Mouse (Mus musculus): Measurements from ENCODE around the gene Myo1g. TPM values are rescaled to one million over a fixed set of nuclear protein-coding genes. Genes with fewer than 3 reads are reported as not detected.
A peak's percentile ranks its signal among the peaks of the same experiment; 100 is the strongest.

Gene Myo1g
- polyA plus RNA-seq (2014; fragmentation: Nextera tagmentation; extraction: Ambion mirVana) = 0.59 and 0.77 TPM in 2 replicates

DNA sequence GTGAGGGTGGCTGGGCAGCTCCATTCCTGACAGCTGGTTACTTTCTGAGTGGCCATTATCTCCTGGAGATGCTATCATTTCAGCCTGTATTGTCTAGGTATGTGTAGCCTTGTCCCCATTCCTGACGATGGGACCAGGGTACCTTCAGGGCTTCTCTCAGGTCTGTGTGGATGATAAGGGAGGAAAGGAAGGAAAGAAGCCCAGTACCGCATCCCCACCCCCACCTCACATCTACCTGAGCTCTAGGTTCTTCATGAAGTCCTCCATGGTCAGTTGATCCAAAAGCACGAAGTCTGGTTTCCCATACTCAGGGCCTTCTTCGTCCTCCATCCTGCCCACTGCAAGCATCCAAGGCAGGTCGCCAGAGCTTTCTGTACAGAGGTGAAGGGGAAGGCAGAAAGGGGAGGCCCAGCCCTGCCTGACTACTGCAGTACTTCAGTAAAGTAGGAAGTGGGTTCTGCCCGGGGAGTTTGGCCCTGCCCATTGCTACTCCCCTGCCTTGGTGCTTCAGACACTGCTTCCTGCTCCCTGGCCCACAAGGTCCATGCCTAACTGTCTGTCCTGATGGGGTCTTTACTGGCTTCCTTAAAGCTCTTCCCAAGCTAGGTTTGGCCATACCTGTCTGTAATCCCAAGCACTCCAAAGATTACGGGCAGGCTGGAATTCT is at the start of gene Myo1g:
TSS of gene Myo1g (minus strand) at position 459 of the 667 bp plus-strand sequence.
- H3K27me3 ChIP-seq (ENCODE audit: control insufficient read depth, insufficient read depth, low read length) = no peaks in the 10 kb centered on the region
- no peak for ATAC-seq (ENCODE audit: insufficient number of reproducible peaks, insufficient read depth, low FRiP score, low read depth)
- H3K4me2 ChIP-seq (ENCODE audit: low read length) = no peak within 1 kb of the TSS
- H3K9me3 ChIP-seq (ENCODE audit: control insufficient read depth, low read length) = no peaks in the 10 kb centered on the region
- 62% methylated on average over 7 of the region's 7 CpGs for WGBS
- peaks cover 19% of the 10 kb centered on the region for H3K36me3 ChIP-seq (ENCODE audit: control insufficient read depth, insufficient read depth, low read length)
- H3K27ac ChIP-seq (replicated peaks in 1 of 2; ENCODE audit: control insufficient read depth in 1 of 2, insufficient read depth in 1 of 2, low read depth in 2 of 2, low read length in 2 of 2) = no peak within 1 kb of the TSS
- no peak within 1 kb of the TSS for H3K9ac ChIP-seq (ENCODE audit: low read length)
- H3K4me3 ChIP-seq (ENCODE audit: control insufficient read depth in 1 of 2, insufficient read depth in 1 of 2, low read depth in 1 of 2, low read length in 2 of 2) = no peak within 1 kb of the TSS
- H3K4me1 ChIP-seq (ENCODE audit: control insufficient read depth in 2 of 2, insufficient read depth in 2 of 2, low read length in 2 of 2) = no peaks in the 10 kb centered on the region

DNA sequence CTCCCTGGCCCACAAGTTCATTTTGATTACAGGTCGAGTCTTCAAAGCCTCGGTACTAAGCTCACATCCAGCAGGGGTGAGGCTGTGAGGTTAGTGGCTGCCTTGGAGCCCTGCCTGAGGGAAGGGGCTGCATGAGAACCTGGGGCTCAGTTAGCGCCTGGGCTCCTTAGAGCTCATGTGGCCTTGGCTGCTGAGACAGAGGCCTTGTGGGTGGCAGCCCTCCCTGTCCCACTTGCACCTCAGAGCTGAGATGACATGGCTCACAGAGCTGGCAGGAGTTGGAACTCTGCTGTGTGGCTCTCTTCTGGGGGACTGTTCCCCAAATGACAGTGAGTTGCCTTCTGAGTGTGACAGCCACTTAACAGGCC is 48.6 kb upstream of the Myo1g start:
- no peaks in the 10 kb centered on the region for H3K9me3 ChIP-seq (ENCODE audit: control insufficient read depth, low read length)
- no peak for ATAC-seq (ENCODE audit: insufficient number of reproducible peaks, insufficient read depth, low FRiP score, low read depth)
- no peaks in the 10 kb centered on the region for H3K27me3 ChIP-seq (ENCODE audit: control insufficient read depth, insufficient read depth, low read length)
- no peak overlapping the region for H3K9ac ChIP-seq (ENCODE audit: low read length)
- no peak overlapping the region for H3K4me2 ChIP-seq (ENCODE audit: low read length)
- WGBS = 52% methylated on average over 3 of the region's 3 CpGs
- no peak overlapping the region for H3K4me3 ChIP-seq (ENCODE audit: control insufficient read depth in 1 of 2, insufficient read depth in 1 of 2, low read depth in 1 of 2, low read length in 2 of 2)
- H3K4me1 ChIP-seq (ENCODE audit: control insufficient read depth in 2 of 2, insufficient read depth in 2 of 2, low read length in 2 of 2) = peaks cover 16 to 19% of the 10 kb centered on the region in 2 experiments
- H3K36me3 ChIP-seq (ENCODE audit: control insufficient read depth, insufficient read depth, low read length) = peaks cover 25% of the 10 kb centered on the region
- no peak overlapping the region for H3K27ac ChIP-seq (replicated peaks in 1 of 2; ENCODE audit: control insufficient read depth in 1 of 2, insufficient read depth in 1 of 2, low read depth in 2 of 2, low read length in 2 of 2)

DNA sequence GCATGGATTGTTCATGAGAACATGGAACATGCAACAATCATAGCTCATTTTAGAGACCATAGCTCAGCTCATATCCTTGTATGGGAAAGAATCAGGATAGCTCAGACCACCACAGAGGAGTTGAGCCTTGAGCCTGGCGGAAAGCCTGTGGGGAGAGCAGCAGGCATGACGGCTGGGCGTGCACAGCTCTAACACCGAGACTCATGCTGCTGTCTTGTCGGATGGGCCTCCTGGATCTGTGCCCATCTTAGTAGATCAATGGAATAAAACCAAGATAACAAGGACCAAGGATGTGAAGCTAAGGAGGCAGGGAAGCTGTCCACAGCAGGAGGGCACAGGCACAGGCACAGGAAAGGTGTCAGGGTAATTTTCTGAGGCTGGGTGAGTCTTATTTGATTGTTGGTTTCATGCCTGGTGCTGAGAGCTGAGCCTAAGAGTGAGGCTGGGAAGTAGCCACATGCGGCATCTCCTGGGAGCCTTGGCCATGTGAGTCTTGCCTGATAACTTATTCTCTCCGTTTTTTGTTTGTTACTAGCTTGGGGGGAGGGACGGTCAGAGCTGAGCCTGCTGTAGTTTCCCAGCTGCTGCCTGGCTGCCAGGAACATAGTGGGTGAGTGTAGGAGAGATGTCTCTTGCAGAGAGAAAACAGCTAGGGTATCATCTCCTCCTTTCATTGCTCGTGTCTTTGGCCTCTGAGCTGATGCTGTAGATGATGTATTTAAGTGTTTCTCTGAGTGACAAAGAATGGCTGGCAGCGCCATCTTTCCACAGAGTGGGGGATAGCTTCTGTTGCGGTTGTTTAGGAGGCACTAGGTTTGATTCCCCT is 48.0 kb upstream of the Myo1g start:
- 52% methylated on average over 11 of the region's 11 CpGs for WGBS
- H3K4me2 ChIP-seq (ENCODE audit: low read length) = no peak overlapping the region

DNA sequence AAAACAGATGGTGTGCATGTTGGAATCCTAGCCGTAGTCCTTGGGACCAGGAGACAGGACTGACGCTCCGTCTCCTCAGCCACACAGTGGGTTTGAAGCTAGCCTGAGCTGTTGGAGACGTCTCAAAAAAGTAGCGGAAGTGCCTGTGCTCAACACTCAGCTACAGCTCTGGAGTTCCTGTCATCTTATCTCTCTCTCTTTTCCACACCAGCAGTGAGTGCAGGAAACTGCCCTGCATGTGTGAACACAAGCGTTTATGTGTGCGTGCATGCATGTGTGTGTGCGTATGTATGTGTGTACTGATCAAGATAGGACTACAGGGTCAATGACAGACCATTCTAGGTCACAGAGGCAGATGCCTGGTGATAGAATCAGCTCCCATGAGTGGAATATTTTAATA is 47.2 kb upstream of the Myo1g start:
- ATAC-seq (ENCODE audit: insufficient number of reproducible peaks, insufficient read depth, low FRiP score, low read depth) = peak; percentile 33; the same call in 1 of the 2 replicates
- Histone ChIP-seq H3K27ac (replicated peaks in 1 of 2; ENCODE audit: control insufficient read depth in 1 of 2, insufficient read depth in 1 of 2, low read depth in 2 of 2, low read length in 2 of 2) (peak overlapping the region; percentile 27 to 28; a peak in 1 of 4 replicates), H3K27me3 (ENCODE audit: control insufficient read depth, insufficient read depth, low read length) (no peaks in the 10 kb centered on the region), H3K9me3 (ENCODE audit: control insufficient read depth, low read length) (no peaks in the 10 kb centered on the region), H3K4me3 (ENCODE audit: control insufficient read depth in 1 of 2, insufficient read depth in 1 of 2, low read depth in 1 of 2, low read length in 2 of 2) (no peak overlapping the region), H3K36me3 (ENCODE audit: control insufficient read depth, insufficient read depth, low read length) (peaks cover 27% of the 10 kb centered on the region), H3K9ac (ENCODE audit: low read length) (no peak overlapping the region), H3K4me2 (ENCODE audit: low read length) (no peak overlapping the region), H3K4me1 (ENCODE audit: control insufficient read depth in 2 of 2, insufficient read depth in 2 of 2, low read length in 2 of 2) (peaks cover 22 to 26% of the 10 kb centered on the region in 2 experiments)
- 21% methylated on average over 8 of the region's 8 CpGs for WGBS

More for the DNA sequence above, 48.0 kb upstream of the Myo1g start:
- Histone ChIP-seq H3K36me3 (ENCODE audit: control insufficient read depth, insufficient read depth, low read length) (peaks cover 25% of the 10 kb centered on the region), H3K27me3 (ENCODE audit: control insufficient read depth, insufficient read depth, low read length) (no peaks in the 10 kb centered on the region), H3K4me1 (ENCODE audit: control insufficient read depth in 2 of 2, insufficient read depth in 2 of 2, low read length in 2 of 2) (peaks cover 19 to 23% of the 10 kb centered on the region in 2 experiments), H3K9me3 (ENCODE audit: control insufficient read depth, low read length) (no peaks in the 10 kb centered on the region), H3K4me3 (ENCODE audit: control insufficient read depth in 1 of 2, insufficient read depth in 1 of 2, low read depth in 1 of 2, low read length in 2 of 2) (no peak overlapping the region), H3K27ac (replicated peaks in 1 of 2; ENCODE audit: control insufficient read depth in 1 of 2, insufficient read depth in 1 of 2, low read depth in 2 of 2, low read length in 2 of 2) (0 out of 4 replicates have a peak overlapping the region, but pooled peaks of 1 of the 2 experiments have one; percentile 28), H3K9ac (ENCODE audit: low read length) (no peak overlapping the region)
- ATAC-seq (ENCODE audit: insufficient number of reproducible peaks, insufficient read depth, low FRiP score, low read depth) = no peak

DNA sequence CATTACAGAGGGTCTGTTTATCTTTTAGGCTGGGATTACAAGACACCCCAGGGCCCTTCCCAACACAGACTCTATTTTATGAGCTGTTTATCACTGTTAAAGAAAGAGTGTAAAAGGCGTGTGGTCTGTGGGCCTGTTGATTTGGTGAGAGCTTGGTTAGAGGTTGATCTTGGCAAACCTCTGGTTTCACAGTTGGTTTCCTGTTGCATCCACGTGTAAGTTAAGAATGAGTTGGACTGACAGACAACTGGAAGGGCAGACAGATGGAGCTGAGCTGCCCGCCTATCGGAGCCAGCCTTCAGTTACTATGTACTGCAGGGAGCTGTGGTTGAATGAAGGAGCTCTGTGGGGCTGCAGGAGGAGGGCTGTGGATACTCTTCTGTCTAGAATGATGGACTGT is 45.7 kb upstream of the Myo1g start:
- Histone ChIP-seq H3K4me2 (ENCODE audit: low read length) (no peak overlapping the region), H3K27ac (replicated peaks in 1 of 2; ENCODE audit: control insufficient read depth in 1 of 2, insufficient read depth in 1 of 2, low read depth in 2 of 2, low read length in 2 of 2) (no peak overlapping the region), H3K9ac (ENCODE audit: low read length) (no peak overlapping the region), H3K4me3 (ENCODE audit: control insufficient read depth in 1 of 2, insufficient read depth in 1 of 2, low read depth in 1 of 2, low read length in 2 of 2) (no peak overlapping the region), H3K4me1 (ENCODE audit: control insufficient read depth in 2 of 2, insufficient read depth in 2 of 2, low read length in 2 of 2) (peaks cover 22 to 26% of the 10 kb centered on the region in 2 experiments), H3K9me3 (ENCODE audit: control insufficient read depth, low read length) (no peaks in the 10 kb centered on the region), H3K27me3 (ENCODE audit: control insufficient read depth, insufficient read depth, low read length) (no peaks in the 10 kb centered on the region), H3K36me3 (ENCODE audit: control insufficient read depth, insufficient read depth, low read length) (peaks cover 17% of the 10 kb centered on the region)
- 81% methylated on average over 4 of the region's 4 CpGs for WGBS
- ATAC-seq (ENCODE audit: insufficient number of reproducible peaks, insufficient read depth, low FRiP score, low read depth) = no peak

DNA sequence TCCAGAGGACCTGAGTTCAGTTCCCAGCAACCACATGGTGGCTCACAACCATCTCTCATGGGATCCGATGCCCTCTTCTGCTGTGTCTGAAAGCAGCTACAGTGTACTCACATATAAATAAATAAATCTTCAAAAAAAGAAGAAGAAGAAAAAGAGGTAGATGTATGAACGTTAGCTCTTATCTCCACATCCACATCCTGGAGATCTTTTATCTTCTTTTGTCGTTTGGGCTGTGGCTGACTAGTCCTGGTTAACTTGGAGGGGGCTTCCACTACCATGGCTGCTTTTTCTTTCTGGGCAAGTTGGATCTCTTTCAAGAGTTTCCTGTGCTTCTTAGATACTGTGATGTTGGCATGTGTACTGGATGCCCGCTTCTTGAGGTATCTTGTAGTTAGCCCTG is 42.4 kb upstream of the Myo1g start:
- H3K36me3 ChIP-seq (ENCODE audit: control insufficient read depth, insufficient read depth, low read length) = 0 out of 2 replicates have a peak, but pooled peaks cover 7% of the 10 kb centered on the region
- H3K9ac ChIP-seq (ENCODE audit: low read length) = no peak overlapping the region
- H3K4me2 ChIP-seq (ENCODE audit: low read length) = no peak overlapping the region
- no peaks in the 10 kb centered on the region for H3K27me3 ChIP-seq (ENCODE audit: control insufficient read depth, insufficient read depth, low read length)
- H3K9me3 ChIP-seq (ENCODE audit: control insufficient read depth, low read length) = no peaks in the 10 kb centered on the region
- no peak overlapping the region for H3K4me3 ChIP-seq (ENCODE audit: control insufficient read depth in 1 of 2, insufficient read depth in 1 of 2, low read depth in 1 of 2, low read length in 2 of 2)
- no peak for ATAC-seq (ENCODE audit: insufficient number of reproducible peaks, insufficient read depth, low FRiP score, low read depth)
- H3K27ac ChIP-seq (replicated peaks in 1 of 2; ENCODE audit: control insufficient read depth in 1 of 2, insufficient read depth in 1 of 2, low read depth in 2 of 2, low read length in 2 of 2) = no peak overlapping the region
- 84% methylated on average over 4 of the region's 4 CpGs for WGBS
- H3K4me1 ChIP-seq (ENCODE audit: control insufficient read depth in 2 of 2, insufficient read depth in 2 of 2, low read length in 2 of 2) = peaks cover 14 to 16% of the 10 kb centered on the region in 2 experiments

DNA sequence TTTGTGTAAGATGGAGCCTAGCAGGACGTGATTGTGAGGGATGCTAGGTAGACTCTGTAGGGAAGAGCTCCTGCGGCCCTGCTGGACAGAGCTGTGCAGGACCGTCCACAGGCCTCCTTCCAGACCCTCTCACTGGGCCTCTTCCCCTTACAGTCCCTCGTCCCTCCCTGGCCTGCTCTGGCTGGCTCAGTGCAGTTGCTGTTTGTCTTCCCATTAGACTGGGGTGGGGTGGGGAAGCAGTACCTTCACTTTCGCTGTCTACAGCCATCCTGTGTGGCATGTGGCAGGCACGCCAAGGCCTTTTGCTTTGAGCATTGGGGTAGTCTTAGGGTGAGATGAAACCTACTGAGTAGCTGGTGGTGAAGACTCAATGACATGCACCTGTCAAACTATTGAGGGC is 41.6 kb upstream of the Myo1g start:
- H3K4me1 ChIP-seq (ENCODE audit: control insufficient read depth in 2 of 2, insufficient read depth in 2 of 2, low read length in 2 of 2) = peaks cover 8 to 9% of the 10 kb centered on the region in 2 experiments
- no peaks in the 10 kb centered on the region for H3K27me3 ChIP-seq (ENCODE audit: control insufficient read depth, insufficient read depth, low read length)
- H3K9ac ChIP-seq (ENCODE audit: low read length) = no peak overlapping the region
- no peaks in the 10 kb centered on the region for H3K9me3 ChIP-seq (ENCODE audit: control insufficient read depth, low read length)
- no peak overlapping the region for H3K4me2 ChIP-seq (ENCODE audit: low read length)
- H3K4me3 ChIP-seq (ENCODE audit: control insufficient read depth in 1 of 2, insufficient read depth in 1 of 2, low read depth in 1 of 2, low read length in 2 of 2) = no peak overlapping the region
- ATAC-seq (ENCODE audit: insufficient number of reproducible peaks, insufficient read depth, low FRiP score, low read depth) = 0 out of 2 replicates have a peak, but pooled peaks have one; percentile 42
- 69% methylated on average over 6 of the region's 6 CpGs for WGBS
- peaks cover 8% of the 10 kb centered on the region; the same call in 1 of the 2 replicates for H3K36me3 ChIP-seq (ENCODE audit: control insufficient read depth, insufficient read depth, low read length)
- H3K27ac ChIP-seq (replicated peaks in 1 of 2; ENCODE audit: control insufficient read depth in 1 of 2, insufficient read depth in 1 of 2, low read depth in 2 of 2, low read length in 2 of 2) = no peak overlapping the region

Data from heart, embryonic 14.5 days (tissue).